In the genomic region with DNA sequence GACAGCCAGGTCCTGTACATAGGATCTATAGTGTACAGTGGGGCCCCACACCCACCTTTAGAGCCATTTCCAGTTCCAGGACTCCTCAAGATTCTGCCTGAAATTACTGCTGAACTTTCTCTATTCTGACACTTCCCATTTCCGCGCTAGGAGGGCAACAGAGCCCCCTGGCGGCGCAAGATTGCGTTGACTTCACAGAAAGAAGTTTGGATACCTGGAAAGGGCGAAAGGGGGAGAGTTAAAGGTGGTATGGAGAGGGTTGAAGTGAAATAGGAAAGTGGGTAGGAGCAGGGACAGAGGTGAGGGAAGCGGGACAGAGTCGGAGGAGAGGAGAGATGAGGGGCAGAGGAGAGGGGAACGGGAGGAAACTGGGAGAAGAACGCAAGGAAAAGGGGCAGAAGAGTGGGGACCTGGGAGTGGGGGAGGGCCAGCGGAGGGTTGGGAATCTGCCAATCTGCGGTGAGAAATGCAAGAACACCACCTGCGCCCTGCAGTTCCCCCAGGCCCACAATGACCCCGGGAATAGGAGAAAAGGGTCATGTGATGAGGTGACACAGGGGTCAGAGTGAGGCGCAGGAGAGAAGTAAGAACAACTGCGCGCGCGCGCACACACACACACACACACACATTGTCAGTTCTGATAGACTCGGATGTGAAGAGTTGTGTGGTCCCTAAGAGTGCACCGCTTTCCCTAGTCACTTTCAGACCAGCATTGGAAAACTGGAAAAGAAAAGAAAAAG, we compare ENCODE assay signal across 8 mouse cellular contexts.
DNase-seq lines count a peak whose midpoint lies in the region; ATAC-seq and TF ChIP-seq lines count a peak whose summit lies in the region.

No protein-coding gene starts in this region.

- no peak overlapping the region for H3K27ac ChIP-seq in hindbrain, postnatal 0 days
- H3K27ac ChIP-seq in limb, embryonic 15.5 days: no peak overlapping the region

- no peaks in the 10 kb centered on the region for H3K9me3 ChIP-seq in hindbrain, postnatal 0 days (ENCODE audit: low read length)
- no peaks in the 10 kb centered on the region for H3K9me3 ChIP-seq in limb, embryonic 15.5 days

- DNase-seq in right cerebral cortex, adult 18-20 months: peak; percentile 33
- no peak for DNase-seq in right cerebral cortex, postnatal 36 days (ENCODE audit: low spot score in 2 of 2)
- DNase-seq in cerebellum, adult 8-10 months: peak; percentile 74
- DNase-seq in forelimb bud, embryonic 11.5 days (ENCODE audit: low read depth, low spot score): peak; percentile 43
- DNase-seq in hindbrain, postnatal 0 days (ENCODE audit: low spot score): peak; percentile 82
- peak; percentile 31 for DNase-seq in naive thymus-derived CD4-positive, alpha-beta T cell, adult 2 months (ENCODE audit: low read depth)
- peak; percentile 49 for DNase-seq in thymus, postnatal 14 days

- WGBS in hindbrain, postnatal 0 days: 6% methylated on average over 22 of the region's 22 CpGs
- WGBS in limb, embryonic 15.5 days: 4% methylated on average over 22 of the region's 22 CpGs

- ATAC-seq in hindbrain, postnatal 0 days: no peak
- ATAC-seq in limb, embryonic 15.5 days (ENCODE audit: insufficient number of reproducible peaks, low FRiP score, low TSS enrichment, low read depth): no peak

- TF ChIP-seq CTCF in hindbrain, postnatal 0 days (IDR thresholded peaks at IDR 0.05; ENCODE audit: low read depth): peak; percentile 85

- H3K27me3 ChIP-seq in hindbrain, postnatal 0 days (ENCODE audit: insufficient read depth, low read length): 0 out of 2 replicates have a peak, but pooled peaks cover 4% of the 10 kb centered on the region
- peaks cover 15% of the 10 kb centered on the region for H3K27me3 ChIP-seq in limb, embryonic 15.5 days

- no peak overlapping the region for H3K9ac ChIP-seq in hindbrain, postnatal 0 days (replicated peaks; ENCODE audit: low read length)
- no peak overlapping the region for H3K9ac ChIP-seq in limb, embryonic 15.5 days

- no peaks in the 10 kb centered on the region for H3K4me1 ChIP-seq in hindbrain, postnatal 0 days (ENCODE audit: insufficient read depth, low read length)
- no peaks in the 10 kb centered on the region for H3K4me1 ChIP-seq in limb, embryonic 15.5 days

- no peaks in the 10 kb centered on the region for H3K36me3 ChIP-seq in hindbrain, postnatal 0 days (ENCODE audit: insufficient read depth, low read length)
- no peaks in the 10 kb centered on the region for H3K36me3 ChIP-seq in limb, embryonic 15.5 days

- peak overlapping the region; percentile 37; the same call in 1 of the 2 replicates for H3K4me2 ChIP-seq in hindbrain, postnatal 0 days (ENCODE audit: low read depth, low read length)
- peak overlapping the region; percentile 19; the same call in 1 of the 2 replicates for H3K4me2 ChIP-seq in limb, embryonic 15.5 days

- H3K4me3 ChIP-seq in hindbrain, postnatal 0 days (ENCODE audit: low read length): 0 out of 2 replicates have a peak overlapping the region, but pooled peaks have one; percentile 8
- no peak overlapping the region for H3K4me3 ChIP-seq in limb, embryonic 15.5 days

Comparison
In these comparisons a context has a peak if more than half of its experiments do, and no peak if none do; other contexts are left out.
1. DNase-seq: peak in right cerebral cortex, adult 18-20 months (single experiment), cerebellum, adult 8-10 months (single experiment), forelimb bud, embryonic 11.5 days (single experiment), hindbrain, postnatal 0 days (single experiment), naive thymus-derived CD4-positive, alpha-beta T cell, adult 2 months (single experiment) and thymus, postnatal 14 days (single experiment); none in right cerebral cortex, postnatal 36 days (0 of 2).